Mouse (Mus musculus) G1E (cell line): ENCODE measurements around the gene Atad5. TPM values are rescaled to one million over a fixed set of nuclear protein-coding genes. Genes with fewer than 3 reads are reported as not detected.

Experiments used
- ATAC-seq: 2 replicates; pipeline ENCODE4 v1.8.0; 2016; ENCODE audit warnings: mild to moderate bottlenecking; ENCODE audit not compliant: insufficient number of reproducible peaks, poor library complexity, low FRiP score, severe bottlenecking; ENCODE audit errors: extremely low read depth
- DNase-seq: peaks from one replicate; pipeline ENCODE4 v3.0.0; 2012; ENCODE audit warnings: low spot score
- H3K27me3 ChIP-seq: 2 replicates; pipeline ENCODE4 v1.6.1; 2012; ENCODE audit warnings: mild to moderate bottlenecking, low read length, inconsistent platforms; ENCODE audit not compliant: insufficient read depth
- H3K36me3 ChIP-seq: replicated peaks from 2 replicates; pipeline ENCODE3; 2012; ENCODE audit warnings: mild to moderate bottlenecking, inconsistent platforms
- H3K4me1 ChIP-seq: 2 replicates; pipeline ENCODE4 v1.6.1; 2012; ENCODE audit warnings: low read depth, low read length, inconsistent platforms, mixed read lengths; ENCODE audit not compliant: insufficient read depth
- H3K4me3 ChIP-seq: 2 replicates; pipeline ENCODE4 v1.5.1; 2012; ENCODE audit warnings: low read depth, mild to moderate bottlenecking, inconsistent platforms, low read length, moderate library complexity, mixed read lengths
- H3K9me3 ChIP-seq: replicated peaks from 2 replicates; pipeline ENCODE4 v1.6.1; 2012; ENCODE audit warnings: inconsistent platforms
- CTCF ChIP-seq: IDR thresholded peaks from 2 replicates; pipeline ENCODE4 v1.5.1; 2012; ENCODE audit warnings: low read depth, low read length, inconsistent platforms, mixed read lengths
- GATA1 ChIP-seq: IDR thresholded peaks from 2 replicates; pipeline ENCODE4 v1.6.1; 2012; ENCODE audit warnings: borderline replicate concordance, low read length, inconsistent platforms, mixed read lengths
- GATA2 ChIP-seq: IDR thresholded peaks from 2 replicates; pipeline ENCODE4 v1.6.1; 2012; ENCODE audit warnings: low read depth, low read length, inconsistent platforms, borderline replicate concordance
- POLR2AphosphoS5 ChIP-seq: IDR thresholded peaks from 2 replicates; pipeline ENCODE4 v1.6.1; 2012; ENCODE audit warnings: low read depth, low read length, inconsistent platforms; ENCODE audit not compliant: insufficient replicate concordance
- TAL1 ChIP-seq: conservative IDR thresholded peaks from 2 replicates; pipeline ENCODE4 v1.6.1; 2012; ENCODE audit warnings: low read depth, low read length, inconsistent platforms, mixed read lengths
- polyA plus RNA-seq: library from polyadenylated mRNA; stranded (reverse); fragments of >175 nt; gene quantifications from 2 replicates; pipeline ENCODE4 v1.2.3, GENCODE M21; 2012
- total RNA-seq, 2 experiments: library from RNA; stranded (forward) in 1 of 2; stranded (reverse) in 1 of 2; fragments of 200-1000 nt in 1 of 2; fragments of >200 nt in 1 of 2; fragmentation: Nextera tagmentation in 1 of 2; gene quantifications; 2 replicates each; pipeline ENCODE4 v1.2.3; 2014 to 2017

The Atad5 gene
- total and polyA plus RNA-seq, 3 experiments: 7.0 to 88.0 (median 69.2) TPM

DNA sequence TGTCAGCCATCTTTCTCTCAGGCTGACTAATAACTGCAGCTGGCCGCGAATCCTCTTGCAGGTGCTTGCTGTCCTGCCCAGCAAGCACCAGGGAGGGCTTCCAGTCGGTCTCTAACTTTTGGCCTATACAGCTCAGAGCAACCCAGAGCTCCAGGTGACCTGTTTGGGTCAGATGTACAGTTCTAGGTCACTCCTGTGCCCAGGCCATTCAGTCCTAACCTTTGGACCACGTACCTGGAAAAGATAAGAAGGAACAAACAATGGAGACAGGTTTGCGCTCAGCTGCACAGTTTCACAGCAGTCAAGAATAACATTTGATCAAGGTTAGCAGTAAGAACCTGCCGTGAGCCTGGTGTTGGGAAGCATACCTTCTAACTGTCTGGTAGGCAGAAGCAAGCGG lies 69.8 kb downstream of the Atad5 start:
- TF ChIP-seq GATA1 (no peak), GATA2 (no peak), CTCF (no peak), TAL1 (no peak), POLR2AphosphoS5 (no peak)
- Histone ChIP-seq H3K4me3 (no peak overlapping the region), H3K27me3 (peaks cover 83% of the 10 kb centered on the region), H3K36me3 (no peaks in the 10 kb centered on the region), H3K4me1 (peaks cover 8% of the 10 kb centered on the region), H3K9me3 (peaks cover 7% of the 10 kb centered on the region)
- DNase-seq (no peak), ATAC-seq (no peak)

DNA sequence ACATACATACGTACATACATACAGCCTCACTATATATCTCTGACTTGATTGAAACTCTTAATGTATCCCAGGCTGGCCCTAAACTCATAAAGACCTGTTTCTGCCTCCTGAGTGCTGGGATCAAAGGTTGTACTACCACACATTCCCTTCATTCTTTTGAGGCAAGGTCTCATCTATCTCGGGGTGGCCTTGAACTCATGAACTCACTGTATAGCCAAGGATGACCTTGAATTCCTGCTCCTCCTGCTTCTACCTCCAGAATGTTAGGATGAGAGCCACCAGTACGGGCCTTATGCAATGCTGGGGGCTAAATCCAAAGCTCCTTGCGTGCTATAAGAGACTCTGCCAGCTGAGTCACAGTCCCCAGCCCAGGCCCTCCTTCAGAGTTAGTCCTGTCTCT lies 71.8 kb downstream of the Atad5 start:
- Histone ChIP-seq H3K27me3 (peaks cover 76% of the 10 kb centered on the region), H3K4me3 (no peak overlapping the region), H3K4me1 (no peaks in the 10 kb centered on the region; the same call in 1 of the 2 replicates), H3K36me3 (no peaks in the 10 kb centered on the region), H3K9me3 (no peaks in the 10 kb centered on the region)
- ATAC-seq (no peak), DNase-seq (no peak)
- TF ChIP-seq POLR2AphosphoS5: no peak
- TF ChIP-seq GATA2: no peak
- no peak for TF ChIP-seq TAL1
- no peak for TF ChIP-seq GATA1
- TF ChIP-seq CTCF: no peak

DNA sequence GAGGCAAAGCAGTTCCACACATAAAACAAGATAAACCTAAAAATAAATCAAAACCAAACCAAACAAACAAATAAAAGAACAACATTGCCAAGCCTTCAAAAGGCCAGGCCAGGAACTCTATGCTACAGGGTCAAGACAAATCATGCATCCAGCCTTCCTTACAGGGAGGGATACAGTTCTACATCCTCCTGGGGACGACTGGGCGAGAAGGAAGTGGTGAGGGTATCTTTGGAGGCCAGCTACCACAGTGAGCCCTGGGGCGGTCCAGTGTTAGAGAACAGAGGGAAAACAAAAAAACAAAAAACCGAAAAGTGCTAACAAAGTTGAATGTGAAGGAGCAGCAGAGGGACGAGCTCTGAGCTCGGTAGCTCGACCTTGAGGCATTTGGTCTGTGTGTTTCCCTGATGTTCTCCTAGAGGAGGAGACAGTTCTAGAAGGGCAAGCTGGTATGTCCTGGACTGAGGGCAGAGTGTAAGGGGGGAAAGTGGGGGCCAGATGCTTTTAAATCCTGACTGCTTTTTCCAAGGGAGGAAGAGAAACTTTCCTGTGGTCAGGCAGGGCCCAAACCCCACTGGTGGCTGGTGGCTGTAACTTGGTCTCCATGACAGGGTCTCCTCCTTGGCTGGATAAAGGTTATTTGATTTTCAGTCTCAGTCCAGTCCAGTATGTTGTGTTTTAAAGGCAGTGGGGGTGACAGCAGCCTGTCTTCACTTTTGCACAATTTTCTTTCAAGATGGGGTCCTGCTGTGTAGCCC lies 74.3 kb downstream of the Atad5 start:
- no peaks in the 10 kb centered on the region for H3K4me1 ChIP-seq
- no peak for DNase-seq
- H3K36me3 ChIP-seq: no peaks in the 10 kb centered on the region
- no peak overlapping the region for H3K4me3 ChIP-seq
- no peak for TF ChIP-seq GATA2
- TF ChIP-seq TAL1: no peak
- TF ChIP-seq CTCF: no peak
- TF ChIP-seq GATA1: no peak
- no peak for TF ChIP-seq POLR2AphosphoS5
- no peak for ATAC-seq
- H3K27me3 ChIP-seq: peaks cover 63% of the 10 kb centered on the region
- H3K9me3 ChIP-seq: peaks cover 2% of the 10 kb centered on the region; the same call in 1 of the 2 replicates

DNA sequence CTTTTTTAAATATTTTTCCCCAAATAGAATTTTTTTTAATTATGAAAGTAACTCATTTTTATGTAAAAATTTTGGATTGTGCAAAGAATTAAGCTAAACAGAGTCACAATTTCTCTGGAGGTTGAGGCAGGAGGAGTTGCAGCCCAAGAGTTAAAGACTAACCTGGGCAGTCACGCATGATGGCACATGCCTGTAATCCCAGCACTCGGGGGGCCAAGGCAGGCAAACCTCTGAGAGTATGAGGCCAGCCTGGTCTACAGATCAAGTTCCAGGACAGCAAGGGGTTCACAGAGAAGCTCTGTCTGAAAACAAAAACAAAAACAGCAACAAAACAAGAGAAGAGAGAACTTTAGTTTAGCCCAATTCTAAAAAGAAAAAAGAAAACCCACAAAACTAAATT lies 75.0 kb downstream of the Atad5 start:
- Histone ChIP-seq H3K4me3 (no peak overlapping the region), H3K36me3 (no peaks in the 10 kb centered on the region), H3K9me3 (peaks cover 2% of the 10 kb centered on the region; the same call in 1 of the 2 replicates), H3K4me1 (no peaks in the 10 kb centered on the region), H3K27me3 (peaks cover 64% of the 10 kb centered on the region)
- ATAC-seq: no peak
- no peak for TF ChIP-seq GATA2
- no peak for TF ChIP-seq POLR2AphosphoS5
- no peak for TF ChIP-seq TAL1
- TF ChIP-seq GATA1: no peak
- no peak for TF ChIP-seq CTCF
- DNase-seq: no peak

DNA sequence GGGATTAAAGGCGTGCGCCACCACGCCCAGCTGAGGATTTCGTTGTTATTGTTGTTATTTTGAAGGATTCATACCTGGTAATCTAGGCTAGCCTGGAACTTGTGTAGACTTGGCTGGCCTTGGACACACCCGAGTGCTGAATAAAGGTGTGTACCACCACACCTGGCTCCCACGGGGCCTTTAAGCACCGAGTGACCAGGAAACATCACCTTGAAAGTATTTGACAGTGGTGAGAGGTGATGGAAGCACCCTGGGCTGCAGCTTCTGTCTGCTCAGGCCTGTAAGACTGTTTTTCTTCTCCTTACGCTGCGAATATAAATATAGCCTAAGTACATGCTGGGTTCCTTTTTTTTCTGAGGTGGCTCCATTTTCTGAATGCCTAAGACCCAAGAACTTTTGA lies 78.9 kb downstream of the Atad5 start:
- peaks cover 5% of the 10 kb centered on the region; the same call in 1 of the 2 replicates for H3K4me1 ChIP-seq
- no peak for ATAC-seq

DNA sequence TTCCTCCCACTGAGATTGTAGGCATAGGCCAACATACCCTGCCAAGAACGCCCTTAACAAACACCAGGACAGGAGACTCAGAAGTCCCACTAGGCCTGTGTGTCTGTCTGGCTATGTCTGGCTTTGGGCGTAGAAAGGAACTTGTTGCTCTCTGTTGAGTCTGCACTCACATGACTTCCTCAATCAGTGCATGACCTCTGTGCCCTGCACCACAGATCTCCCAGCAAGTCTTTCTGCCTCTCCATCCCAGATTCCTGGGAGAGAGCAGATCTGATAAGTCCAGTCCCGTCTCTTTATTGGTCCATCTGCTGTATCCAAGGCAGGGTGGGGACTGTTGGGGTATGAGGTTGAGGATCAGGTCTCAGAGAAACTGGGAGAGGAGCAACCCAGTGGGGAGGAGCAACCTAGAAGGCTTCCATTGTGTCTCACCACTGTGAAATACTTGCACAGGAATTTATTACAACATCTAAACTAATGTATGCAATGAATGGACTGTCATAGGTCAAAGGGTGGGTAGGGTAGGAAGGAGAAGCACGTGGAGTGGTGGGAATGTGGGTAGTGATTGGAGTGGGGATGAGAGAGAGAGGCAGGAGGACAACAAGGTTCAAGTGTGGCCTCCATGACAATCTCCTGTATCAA lies 79.5 kb downstream of the Atad5 start:
- TF ChIP-seq CTCF (no peak), TAL1 (no peak), GATA1 (no peak), GATA2 (no peak), POLR2AphosphoS5 (no peak)
- DNase-seq: no peak
- no peak for ATAC-seq
- peaks cover 7% of the 10 kb centered on the region for H3K4me1 ChIP-seq
- no peak overlapping the region for H3K4me3 ChIP-seq
- peaks cover 2% of the 10 kb centered on the region; the same call in 1 of the 2 replicates for H3K9me3 ChIP-seq
- peaks cover 65% of the 10 kb centered on the region for H3K27me3 ChIP-seq
- no peaks in the 10 kb centered on the region for H3K36me3 ChIP-seq

More for the DNA sequence above, 78.9 kb downstream of the Atad5 start:
- DNase-seq: no peak
- H3K36me3 ChIP-seq: no peaks in the 10 kb centered on the region
- peaks cover 69% of the 10 kb centered on the region for H3K27me3 ChIP-seq
- TF ChIP-seq CTCF (no peak), TAL1 (no peak), GATA2 (no peak), GATA1 (no peak), POLR2AphosphoS5 (no peak)
- no peak overlapping the region for H3K4me3 ChIP-seq
- peaks cover 2% of the 10 kb centered on the region; the same call in 1 of the 2 replicates for H3K9me3 ChIP-seq
